Mouse (Mus musculus): ENCODE data around the gene Cdc73.
A peak's percentile ranks its signal among the peaks of the same experiment; 100 is the strongest.
"Not testable (repeated sequence)": the region's sequence is repeated elsewhere in the genome, so short reads cannot be mapped to it uniquely, and the experiment has no call there.

Gene Cdc73

GRCm38 (mm10) chr1:143702741-143703262 lies at the start of gene Cdc73:
TSS of gene Cdc73 (minus strand) at chr1:143702893.
- DNase-seq (ENCODE audit: low read depth), result peak; percentile 96

GRCm38 (mm10) chr1:143745871-143746270 lies 43.2 kb upstream of the Cdc73 start:
- DNase-seq (ENCODE audit: low read depth), result no peak

GRCm38 (mm10) chr1:143742186-143742585 lies 39.5 kb upstream of the Cdc73 start:
- no peak for DNase-seq (ENCODE audit: low read depth)

- no peak for DNase-seq (ENCODE audit: low read depth)
Measured at GRCm38 (mm10) chr1:143741331-143741730, 38.6 kb upstream of the Cdc73 start.

- DNase-seq (ENCODE audit: low read depth), result no peak
Measured at GRCm38 (mm10) chr1:143740581-143740980, 37.9 kb upstream of the Cdc73 start.

- DNase-seq (ENCODE audit: low read depth), result peak; percentile 87
Measured at GRCm38 (mm10) chr1:143739361-143740350, 37.0 kb upstream of the Cdc73 start.

GRCm38 (mm10) chr1:143738811-143739210 lies 36.1 kb upstream of the Cdc73 start:
- DNase-seq (ENCODE audit: low read depth), result peak; percentile 7

GRCm38 (mm10) chr1:143733914-143734410 lies 31.3 kb upstream of the Cdc73 start:
- DNase-seq (ENCODE audit: low read depth), result no peak

GRCm38 (mm10) chr1:143731691-143732090 lies 29.0 kb upstream of the Cdc73 start:
- no peak for DNase-seq (ENCODE audit: low read depth)

GRCm38 (mm10) chr1:143730899-143731298 lies 28.2 kb upstream of the Cdc73 start:
- DNase-seq (ENCODE audit: low read depth), result peak; percentile 55

- no peak for DNase-seq (ENCODE audit: low read depth)
Measured at GRCm38 (mm10) chr1:143727701-143728445, 25.2 kb upstream of the Cdc73 start.

- no peak for DNase-seq (ENCODE audit: low read depth)
Measured at GRCm38 (mm10) chr1:143724456-143725064, 21.9 kb upstream of the Cdc73 start.

GRCm38 (mm10) chr1:143716038-143716437 lies 13.3 kb upstream of the Cdc73 start, which contains the start of gene Glrx2:
TSS of gene Glrx2 (plus strand) at chr1:143716338.
- DNase-seq (ENCODE audit: low read depth), result not testable (repeated sequence)

GRCm38 (mm10) chr1:143710627-143710976 lies 7.9 kb upstream of the Cdc73 start:
- no peak for DNase-seq (ENCODE audit: low read depth)

GRCm38 (mm10) chr1:143709966-143710626 lies 7.4 kb upstream of the Cdc73 start:
- DNase-seq (ENCODE audit: low read depth), result peak; percentile 27

GRCm38 (mm10) chr1:143708361-143708760 lies 5.7 kb upstream of the Cdc73 start:
- DNase-seq (ENCODE audit: low read depth), result no peak

- DNase-seq (ENCODE audit: low read depth), result no peak
Measured at GRCm38 (mm10) chr1:143707006-143707405, 4.3 kb upstream of the Cdc73 start.

GRCm38 (mm10) chr1:143702141-143702740 lies 452 bp downstream of the Cdc73 start:
- peak; percentile 63 for DNase-seq (ENCODE audit: low read depth)

- peak; percentile 12 for DNase-seq (ENCODE audit: low read depth)
Measured at GRCm38 (mm10) chr1:143701736-143702135, 957 bp downstream of the Cdc73 start.

- DNase-seq (ENCODE audit: low read depth), result no peak
Measured at GRCm38 (mm10) chr1:143684849-143685248, 17.8 kb downstream of the Cdc73 start.

GRCm38 (mm10) chr1:143681108-143681507 lies 21.6 kb downstream of the Cdc73 start:
- DNase-seq (ENCODE audit: low read depth), result no peak

Data from NIH3T3 (cell line).